Mouse (Mus musculus): ENCODE measurements around the gene Platr17. TPM values are rescaled to one million over a fixed set of nuclear protein-coding genes. Genes with fewer than 3 reads are reported as not detected.
"Not testable (repeated sequence)": the region's sequence is repeated elsewhere in the genome, so short reads cannot be mapped to it uniquely, and the experiment has no call there.

Gene Platr17
- total and polyA plus RNA-seq, 3 experiments = not detected

DNA sequence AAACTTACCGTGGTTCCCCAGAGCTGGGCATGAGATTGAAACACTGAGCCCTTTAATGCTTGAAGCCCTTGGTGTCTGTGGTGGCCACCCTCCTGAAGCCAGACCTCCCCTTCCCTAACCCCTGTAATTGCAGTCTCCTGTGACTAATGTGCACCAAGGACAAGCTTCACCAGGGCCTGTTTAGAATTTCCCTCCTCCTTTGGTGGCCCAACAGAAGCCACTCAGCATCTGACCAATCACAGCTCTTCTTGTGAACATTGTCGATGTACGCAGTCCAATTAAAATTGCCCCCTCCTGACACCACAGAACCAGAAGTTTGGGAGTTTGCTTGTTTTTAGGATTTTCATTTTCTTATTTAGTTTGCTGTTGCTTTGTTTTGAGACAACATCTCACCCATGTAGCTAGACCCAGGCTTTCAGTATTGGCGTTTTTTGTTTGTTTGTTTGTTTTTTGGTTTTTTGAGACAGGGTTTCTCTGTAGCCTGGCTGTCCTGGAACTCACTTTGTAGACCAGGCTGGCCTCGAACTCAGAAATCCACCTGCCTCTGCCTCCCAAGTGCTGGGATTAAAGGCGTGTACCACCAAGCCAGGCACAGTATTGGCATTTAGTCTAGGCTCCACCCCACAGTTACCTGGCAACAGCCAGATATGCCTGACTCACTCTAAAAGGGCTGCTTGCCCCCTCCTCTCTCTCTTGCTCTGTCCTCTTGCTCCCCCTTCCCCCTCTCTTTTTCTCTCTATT, 854 bp upstream of the Platr17 start:
- peak in 1 of 2 experiments; percentile 37; a peak in 1 of 4 replicates for TF ChIP-seq POLR2A (IDR thresholded peaks at IDR 0.05; ENCODE audit: control insufficient read depth in 1 of 2, insufficient read depth in 1 of 2, low read depth in 1 of 2, low read length in 2 of 2, poor library complexity in 1 of 2)

DNA sequence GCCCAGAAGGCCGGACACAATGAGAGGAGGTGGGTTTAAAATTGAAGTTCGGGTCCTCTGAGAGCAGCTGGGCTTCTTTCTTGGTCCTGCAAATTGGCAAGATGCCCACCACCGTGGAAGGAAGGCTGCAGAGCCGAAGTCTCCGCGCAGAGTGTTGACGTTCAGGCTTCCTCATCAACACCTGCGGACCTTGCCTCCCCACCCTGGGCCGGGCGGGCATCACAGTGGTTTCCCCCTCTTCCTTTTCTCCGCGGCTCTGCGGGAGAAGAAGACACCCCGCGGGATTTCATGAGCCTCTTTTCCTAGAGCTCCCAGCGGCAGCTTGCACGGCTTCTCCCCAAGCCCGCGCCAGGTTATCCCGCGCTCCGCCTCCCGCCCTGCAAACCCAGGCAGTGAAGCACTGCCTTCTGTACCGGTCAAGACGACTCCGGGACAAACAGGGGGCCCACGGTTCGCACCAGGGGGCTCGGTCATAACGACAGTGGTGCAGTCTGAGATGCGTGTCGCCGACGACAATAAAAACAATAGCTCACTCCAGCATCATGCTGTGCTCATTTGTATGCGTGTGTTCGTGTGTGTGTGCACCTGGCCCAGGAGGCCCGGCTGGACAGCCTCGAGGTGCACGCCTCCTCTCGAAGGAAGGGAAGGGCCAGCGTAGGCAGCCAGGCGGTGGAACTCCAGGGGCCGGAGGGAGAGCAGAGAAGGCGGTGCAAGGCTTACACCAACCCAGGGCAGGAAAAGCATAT, 3.6 kb downstream of the Platr17 start:
- peaks cover 30% of the 10 kb centered on the region for H3K79me2 ChIP-seq (ENCODE audit: control insufficient read depth, insufficient read depth, low read length, poor library complexity)
- peak overlapping the region; percentile 67 for H3K27ac ChIP-seq (ENCODE audit: control insufficient read depth, low read depth, low read length)
- H3K27me3 ChIP-seq (ENCODE audit: control insufficient read depth in 1 of 2, insufficient read depth in 2 of 2, low read length in 2 of 2) = no peaks in the 10 kb centered on the region
- H3K4me1 ChIP-seq (ENCODE audit: control insufficient read depth in 1 of 2, insufficient read depth in 2 of 2, low read length in 2 of 2) = peaks cover 2 to 18% of the 10 kb centered on the region in 2 experiments
- peak; percentile 82 for DNase-seq (ENCODE audit: low read depth, low spot score)
- peaks cover 0 to 14% of the 10 kb centered on the region in 2 experiments; a peak in 3 of 4 replicates for H3K36me3 ChIP-seq (ENCODE audit: control insufficient read depth in 1 of 2, insufficient read depth in 2 of 2, low read length in 2 of 2)
- no peaks in the 10 kb centered on the region for H3K9me3 ChIP-seq (replicated peaks; ENCODE audit: insufficient read depth, low read length)
- H3K4me3 ChIP-seq (ENCODE audit: control insufficient read depth in 1 of 2, insufficient read depth in 1 of 2, low read depth in 2 of 2, low read length in 2 of 2) = peak overlapping the region; percentile 61 to 90
- H3K9ac ChIP-seq (ENCODE audit: control insufficient read depth, low read depth, low read length, poor library complexity, severe bottlenecking) = peak overlapping the region; percentile 81
- TF ChIP-seq ZKSCAN1 (IDR thresholded peaks at IDR 0.05; ENCODE audit: low read depth, low read length) = no peak
- no peak for TF ChIP-seq UBTF (IDR thresholded peaks at IDR 0.05; ENCODE audit: borderline replicate concordance, insufficient read depth, low read depth, low read length)
- TF ChIP-seq GATA1 (IDR thresholded peaks at IDR 0.05; ENCODE audit: low read depth, low read length) = no peak
- TF ChIP-seq POLR2AphosphoS2 (IDR thresholded peaks at IDR 0.05; ENCODE audit: low read length) = no peak; the same call in 1 of the 2 replicates
- TF ChIP-seq RCOR1 (IDR thresholded peaks at IDR 0.05; ENCODE audit: low read depth, low read length) = no peak
- no peak for TF ChIP-seq E2F4 (IDR thresholded peaks at IDR 0.05; ENCODE audit: borderline replicate concordance, low read depth, low read length)
- TF ChIP-seq MYC (IDR thresholded peaks at IDR 0.05; ENCODE audit: low read depth, low read length) = no peak
- 0 out of 2 replicates have a peak, but pooled peaks have one; percentile 53 for TF ChIP-seq CHD1 (IDR thresholded peaks at IDR 0.05; ENCODE audit: low read depth, low read length)
- TF ChIP-seq ZNF384 (IDR thresholded peaks at IDR 0.05; ENCODE audit: low read depth, low read length) = no peak
- no peak for TF ChIP-seq ZC3H11A (IDR thresholded peaks at IDR 0.05; ENCODE audit: low read depth, low read length)
- no peak for TF ChIP-seq KAT2A (conservative IDR thresholded peaks at IDR 0.05; ENCODE audit: low read depth, low read length)
- TF ChIP-seq NRF1 (IDR thresholded peaks at IDR 0.05; ENCODE audit: insufficient read depth, low read depth, low read length, poor library complexity, severe bottlenecking) = no peak
- TF ChIP-seq JUND (IDR thresholded peaks at IDR 0.05; ENCODE audit: low read depth, low read length) = no peak
- no peak for TF ChIP-seq MAFK (IDR thresholded peaks at IDR 0.05; ENCODE audit: borderline replicate concordance, low read depth, low read length)
- TF ChIP-seq ZMIZ1 (IDR thresholded peaks at IDR 0.05; ENCODE audit: low read depth, low read length) = no peak
- TF ChIP-seq HCFC1 (IDR thresholded peaks at IDR 0.05; ENCODE audit: low read depth, low read length) = peak; percentile 78
- no peak for TF ChIP-seq BHLHE40 (IDR thresholded peaks at IDR 0.05; ENCODE audit: borderline replicate concordance, low read depth, low read length)
- 0 out of 2 replicates have a peak, but pooled peaks have one; percentile 19 for TF ChIP-seq TCF12 (IDR thresholded peaks at IDR 0.05; ENCODE audit: low read depth, low read length)
- TF ChIP-seq ELF1 (IDR thresholded peaks at IDR 0.05; ENCODE audit: low read depth, low read length) = 0 out of 2 replicates have a peak, but pooled peaks have one; percentile 47
- no peak for TF ChIP-seq MYB (IDR thresholded peaks at IDR 0.05; ENCODE audit: low read depth, low read length)
- no peak for TF ChIP-seq USF2 (IDR thresholded peaks at IDR 0.05; ENCODE audit: borderline replicate concordance in 1 of 2, insufficient read depth in 1 of 2, low read depth in 1 of 2, low read length in 2 of 2)
- TF ChIP-seq POLR2A (IDR thresholded peaks at IDR 0.05; ENCODE audit: control insufficient read depth in 1 of 2, insufficient read depth in 1 of 2, low read depth in 1 of 2, low read length in 2 of 2, poor library complexity in 1 of 2) = peak in 1 of 2 experiments; percentile 20; a peak in 1 of 4 replicates
- 0 out of 2 replicates have a peak, but pooled peaks have one; percentile 32 for TF ChIP-seq ETS1 (IDR thresholded peaks at IDR 0.05; ENCODE audit: low read depth, low read length)
- TF ChIP-seq CHD2 (IDR thresholded peaks at IDR 0.05; ENCODE audit: low read length) = no peak
- TF ChIP-seq NELFE (IDR thresholded peaks at IDR 0.05; ENCODE audit: low read depth, low read length) = peak; percentile 43
- peak; percentile 40; the same call in 1 of the 2 replicates for TF ChIP-seq MAZ (IDR thresholded peaks at IDR 0.05; ENCODE audit: low read depth, low read length)
- no peak for TF ChIP-seq CTCF (IDR thresholded peaks at IDR 0.05 in 2 of 3, conservative IDR thresholded peaks at IDR 0.05 in 1 of 3; ENCODE audit: control insufficient read depth in 1 of 3, insufficient read depth in 1 of 3, low read depth in 2 of 3, low read length in 3 of 3, poor library complexity in 1 of 3, severe bottlenecking in 1 of 3)

More for the DNA sequence above, 854 bp upstream of the Platr17 start:
- Histone ChIP-seq H3K4me1 (ENCODE audit: control insufficient read depth in 1 of 2, insufficient read depth in 2 of 2, low read length in 2 of 2) (peaks cover 13 to 38% of the 10 kb centered on the region in 2 experiments), H3K27ac (ENCODE audit: control insufficient read depth, low read depth, low read length) (peak overlapping the region; percentile 73), H3K36me3 (ENCODE audit: control insufficient read depth in 1 of 2, insufficient read depth in 2 of 2, low read length in 2 of 2) (peaks cover 0 to 25% of the 10 kb centered on the region in 2 experiments; a peak in 2 of 4 replicates), H3K4me3 (ENCODE audit: control insufficient read depth in 1 of 2, insufficient read depth in 1 of 2, low read depth in 2 of 2, low read length in 2 of 2) (peak overlapping the region in 1 of 2 experiments; percentile 6; a peak in 1 of 4 replicates), H3K9ac (ENCODE audit: control insufficient read depth, low read depth, low read length, poor library complexity, severe bottlenecking) (peak overlapping the region; percentile 24)
- not testable (repeated sequence) for H3K27me3 ChIP-seq (ENCODE audit: control insufficient read depth in 1 of 2, insufficient read depth in 2 of 2, low read length in 2 of 2); H3K9me3 ChIP-seq (replicated peaks; ENCODE audit: insufficient read depth, low read length); H3K79me2 ChIP-seq (ENCODE audit: control insufficient read depth, insufficient read depth, low read length, poor library complexity)
- DNase-seq (ENCODE audit: low read depth, low spot score) = peak; percentile 77
